15 mouse cellular contexts compared by ENCODE assay signal in the genomic region with DNA sequence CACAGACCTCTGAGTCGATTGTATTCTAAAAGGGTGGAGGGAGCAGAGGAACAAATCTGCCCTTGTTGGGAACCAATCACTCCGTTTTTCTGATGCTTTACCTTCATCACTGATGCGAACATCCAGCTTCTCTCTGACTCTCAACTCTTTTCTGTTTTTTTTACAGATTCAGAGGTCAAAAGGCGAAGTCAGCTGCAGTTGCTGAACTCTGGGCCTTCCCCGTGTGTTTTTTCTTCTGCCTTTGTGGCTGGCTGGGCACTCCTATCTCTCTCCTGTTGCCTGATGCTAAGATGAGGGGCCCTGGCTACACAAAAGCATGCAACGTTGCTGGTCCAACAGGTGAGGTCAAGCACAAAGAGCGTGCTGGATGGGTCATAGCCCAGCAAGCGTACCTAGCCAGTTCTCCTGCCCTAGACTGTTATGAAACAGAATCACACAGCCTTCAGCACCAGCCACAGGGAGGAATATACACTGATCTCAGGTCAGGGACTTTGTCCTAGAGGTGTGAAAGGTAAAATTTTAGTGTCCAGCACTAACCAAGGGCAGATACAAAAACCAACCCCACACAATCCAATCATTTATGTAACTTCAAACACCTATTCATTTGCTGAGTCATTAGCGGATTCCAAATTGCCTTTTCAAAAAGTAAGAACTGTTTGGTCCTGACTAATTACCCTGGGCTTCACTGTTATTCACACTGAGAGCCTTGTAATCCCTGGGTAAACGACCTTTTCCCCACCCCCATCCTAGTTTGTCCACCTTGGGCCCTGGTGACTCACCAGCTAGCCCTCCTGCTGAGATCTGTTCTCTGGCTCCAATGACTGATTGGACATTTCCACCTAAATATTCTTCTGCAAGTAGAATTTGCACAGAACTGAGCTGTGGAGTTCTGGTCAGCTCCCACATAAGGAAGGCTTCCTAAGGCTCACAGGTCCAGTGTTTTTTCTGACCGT. TPM values are rescaled to one million over a fixed set of nuclear protein-coding genes. Genes with fewer than 3 reads are reported as not detected.
A peak's percentile ranks its signal among the peaks of the same experiment; 100 is the strongest.
DNase-seq lines count a peak whose midpoint lies in the region; ATAC-seq lines count a peak whose summit lies in the region.
"Had no signal": no experiment of that assay in that cellular context is flagged by ENCODE, and none has a peak within 500 bp of the region (broad histone marks: within the 10 kb centered on the region; RNA-seq: fewer than 3 reads in every experiment).

No protein-coding gene starts in this region.

- H3K4me3 ChIP-seq in hindbrain, embryonic 11.5 days (ENCODE audit: low read depth, low read length): no peak overlapping the region
- no peak overlapping the region for H3K4me3 ChIP-seq in midbrain, embryonic 13.5 days (replicated peaks)
- H3K4me3 ChIP-seq: embryonic facial prominence, embryonic 13.5 days; limb, embryonic 12.5 days; midbrain, embryonic 15.5 days had no signal

- peak; percentile 14 for DNase-seq in embryo, embryonic 10.5 days (ENCODE audit: low spot score)
- no peak for DNase-seq in embryo, embryonic 9.5 days (ENCODE audit: extremely low spot score)
- DNase-seq in urinary bladder, postnatal 14 days (ENCODE audit: low spot score): peak; percentile 13
- DNase-seq in urinary bladder, postnatal 10 days (ENCODE audit: low spot score): no peak
- DNase-seq in adrenal gland, postnatal 36 days: peak; percentile 43 to 50
- DNase-seq in hindbrain, embryonic 11.5 days (ENCODE audit: low spot score): no peak
- DNase-seq: cerebellum, postnatal 10 days; heart, adult 18-20 months; lung, adult 2 months; thymus, postnatal 4 days had no signal

- H3K4me2 ChIP-seq in hindbrain, embryonic 11.5 days (replicated peaks; ENCODE audit: low read depth, low read length): no peak overlapping the region
- no peak overlapping the region for H3K4me2 ChIP-seq in midbrain, embryonic 13.5 days (replicated peaks)
- H3K4me2 ChIP-seq: embryonic facial prominence, embryonic 13.5 days; limb, embryonic 12.5 days; midbrain, embryonic 15.5 days had no signal

- H3K27me3 ChIP-seq in hindbrain, embryonic 11.5 days (ENCODE audit: control insufficient read depth, insufficient read depth, low read length): no peaks in the 10 kb centered on the region
- H3K27me3 ChIP-seq in midbrain, embryonic 13.5 days: no peaks in the 10 kb centered on the region
- H3K27me3 ChIP-seq: embryonic facial prominence, embryonic 13.5 days; limb, embryonic 12.5 days; midbrain, embryonic 15.5 days had no signal

- no peaks in the 10 kb centered on the region for H3K4me1 ChIP-seq in hindbrain, embryonic 11.5 days (replicated peaks; ENCODE audit: control insufficient read depth, insufficient read depth, low read length)
- H3K4me1 ChIP-seq in midbrain, embryonic 13.5 days (replicated peaks): no peaks in the 10 kb centered on the region
- H3K4me1 ChIP-seq: embryonic facial prominence, embryonic 13.5 days; limb, embryonic 12.5 days; midbrain, embryonic 15.5 days had no signal

- no peak overlapping the region for H3K27ac ChIP-seq in hindbrain, embryonic 11.5 days (ENCODE audit: low read depth, low read length)
- H3K27ac ChIP-seq in midbrain, embryonic 13.5 days: no peak overlapping the region
- H3K27ac ChIP-seq: embryonic facial prominence, embryonic 13.5 days; hindbrain, postnatal 0 days; limb, embryonic 12.5 days; midbrain, embryonic 15.5 days had no signal

- 60% methylated on average over 11 of the region's 11 CpGs for WGBS in hindbrain, embryonic 11.5 days
- 69% methylated on average over 11 of the region's 11 CpGs for WGBS in midbrain, embryonic 13.5 days

- no peak overlapping the region for H3K9ac ChIP-seq in hindbrain, embryonic 11.5 days (ENCODE audit: low read depth, low read length)
- H3K9ac ChIP-seq in midbrain, embryonic 13.5 days (replicated peaks): no peak overlapping the region
- H3K9ac ChIP-seq: embryonic facial prominence, embryonic 13.5 days; limb, embryonic 12.5 days; midbrain, embryonic 15.5 days had no signal

- ATAC-seq in hindbrain, embryonic 11.5 days (ENCODE audit: low FRiP score): no peak
- no peak for ATAC-seq in midbrain, embryonic 13.5 days
- ATAC-seq: hindbrain, postnatal 0 days; midbrain, embryonic 15.5 days had no signal

- H3K9me3 ChIP-seq in hindbrain, embryonic 11.5 days (ENCODE audit: control insufficient read depth, low read length): no peaks in the 10 kb centered on the region
- H3K9me3 ChIP-seq in midbrain, embryonic 13.5 days: no peaks in the 10 kb centered on the region
- H3K9me3 ChIP-seq: embryonic facial prominence, embryonic 13.5 days; limb, embryonic 12.5 days; midbrain, embryonic 15.5 days had no signal

- no peaks in the 10 kb centered on the region for H3K36me3 ChIP-seq in hindbrain, embryonic 11.5 days (ENCODE audit: control insufficient read depth, insufficient read depth, low read length)
- no peaks in the 10 kb centered on the region for H3K36me3 ChIP-seq in midbrain, embryonic 13.5 days
- H3K36me3 ChIP-seq: embryonic facial prominence, embryonic 13.5 days; limb, embryonic 12.5 days; midbrain, embryonic 15.5 days had no signal

RNA-seq across cellular contexts. Expression of a gene that starts 29.3 kb away (rescaled TPM):
- total RNA-seq in adrenal gland, postnatal 36 days (2021): 1 to 10 TPM; 3.4 to 4.1 TPM
- 3.4 and 3.8 TPM in 2 replicates for polyA plus RNA-seq in hindbrain, embryonic 11.5 days (2014; fragmentation: Nextera tagmentation; extraction: Ambion mirVana)
- 7.9 and 8.3 TPM in 2 replicates for polyA plus RNA-seq in midbrain, embryonic 13.5 days (2015; fragmentation: Nextera tagmentation; extraction: Ambion mirVana)

Comparison
In these comparisons a context has a peak if more than half of its experiments do, and no peak if none do; other contexts are left out.
1. DNase-seq: peak in embryo, embryonic 10.5 days (single experiment), urinary bladder, postnatal 14 days (single experiment) and adrenal gland, postnatal 36 days (2 of 2); none in embryo, embryonic 9.5 days (single experiment), urinary bladder, postnatal 10 days (single experiment) and hindbrain, embryonic 11.5 days (single experiment).